In genomic region chr15:93595746-93596145, GRCm38 (mm10) we compare ENCODE assay signal across 8 mouse cellular contexts. TPM values are rescaled to one million over a fixed set of nuclear protein-coding genes. Genes with fewer than 3 reads are reported as not detected.
DNase-seq lines count a peak whose midpoint lies in the region; ATAC-seq lines count a peak whose summit lies in the region.

TSS of gene Prickle1 (minus strand) at chr15:93595891.

- H3K27ac ChIP-seq in forebrain, embryonic 12.5 days, result peak within 1 kb of the TSS; percentile 68
- peak within 1 kb of the TSS; percentile 96 for H3K27ac ChIP-seq in heart, embryonic 16.5 days (ENCODE audit: low read length)
- peak within 1 kb of the TSS; percentile 68 for H3K27ac ChIP-seq in liver, embryonic 15.5 days (replicated peaks)
- peak within 1 kb of the TSS; percentile 93 for H3K27ac ChIP-seq in neural tube, embryonic 13.5 days (replicated peaks)

- H3K27me3 ChIP-seq in forebrain, embryonic 12.5 days, result 0 out of 2 replicates have a peak, but pooled peaks cover 15% of the 10 kb centered on the region
- no peaks in the 10 kb centered on the region for H3K27me3 ChIP-seq in heart, embryonic 16.5 days (ENCODE audit: control insufficient read depth, insufficient read depth, low read length)
- peaks cover 19% of the 10 kb centered on the region for H3K27me3 ChIP-seq in liver, embryonic 15.5 days
- H3K27me3 ChIP-seq in neural tube, embryonic 13.5 days, result no peaks in the 10 kb centered on the region; the same call in 1 of the 2 replicates

- H3K9ac ChIP-seq in forebrain, embryonic 12.5 days, result peak within 1 kb of the TSS; percentile 80
- peak within 1 kb of the TSS; percentile 98 for H3K9ac ChIP-seq in heart, embryonic 16.5 days (ENCODE audit: low read length)
- H3K9ac ChIP-seq in liver, embryonic 15.5 days, result peak within 1 kb of the TSS; percentile 73
- peak within 1 kb of the TSS; percentile 92 for H3K9ac ChIP-seq in neural tube, embryonic 13.5 days

- H3K36me3 ChIP-seq in forebrain, embryonic 12.5 days (replicated peaks), result no peaks in the 10 kb centered on the region
- H3K36me3 ChIP-seq in heart, embryonic 16.5 days (ENCODE audit: control insufficient read depth, insufficient read depth), result no peaks in the 10 kb centered on the region
- H3K36me3 ChIP-seq in liver, embryonic 15.5 days (replicated peaks), result no peaks in the 10 kb centered on the region
- H3K36me3 ChIP-seq in neural tube, embryonic 13.5 days, result no peaks in the 10 kb centered on the region

- WGBS in forebrain, embryonic 12.5 days, result under 1% methylated on average over 59 of the region's 60 CpGs
- under 1% methylated on average over 56 of the region's 60 CpGs for WGBS in heart, embryonic 16.5 days
- WGBS in liver, embryonic 15.5 days (ENCODE audit: insufficient replicate concordance), result under 1% methylated on average over 59 of the region's 60 CpGs
- under 1% methylated on average over 44 of the region's 60 CpGs for WGBS in neural tube, embryonic 13.5 days

- peak; percentile 95 for ATAC-seq in forebrain, embryonic 12.5 days (ENCODE audit: low FRiP score)
- peak; percentile 84 for ATAC-seq in heart, embryonic 16.5 days (replicated peaks; ENCODE audit: extremely low read depth, insufficient read depth, low FRiP score)
- peak; percentile 86 for ATAC-seq in liver, embryonic 15.5 days (ENCODE audit: insufficient read depth)
- peak; percentile 95 for ATAC-seq in neural tube, embryonic 13.5 days (ENCODE audit: low read depth)

- H3K4me2 ChIP-seq in forebrain, embryonic 12.5 days, result peak within 1 kb of the TSS; percentile 97
- peak within 1 kb of the TSS; percentile 93 for H3K4me2 ChIP-seq in heart, embryonic 16.5 days (ENCODE audit: low read depth, low read length)
- peak within 1 kb of the TSS; percentile 98 for H3K4me2 ChIP-seq in liver, embryonic 15.5 days
- H3K4me2 ChIP-seq in neural tube, embryonic 13.5 days, result peak within 1 kb of the TSS; percentile 79

- H3K9me3 ChIP-seq in forebrain, embryonic 12.5 days, result no peaks in the 10 kb centered on the region
- no peaks in the 10 kb centered on the region for H3K9me3 ChIP-seq in heart, embryonic 16.5 days (replicated peaks; ENCODE audit: control insufficient read depth, low read length)
- no peaks in the 10 kb centered on the region for H3K9me3 ChIP-seq in liver, embryonic 15.5 days (replicated peaks)
- no peaks in the 10 kb centered on the region for H3K9me3 ChIP-seq in neural tube, embryonic 13.5 days

- peaks cover 37% of the 10 kb centered on the region for H3K4me1 ChIP-seq in forebrain, embryonic 12.5 days
- H3K4me1 ChIP-seq in heart, embryonic 16.5 days (ENCODE audit: control insufficient read depth, insufficient read depth, low read length), result peaks cover 27% of the 10 kb centered on the region
- H3K4me1 ChIP-seq in liver, embryonic 15.5 days (replicated peaks), result peaks cover 56% of the 10 kb centered on the region
- H3K4me1 ChIP-seq in neural tube, embryonic 13.5 days (replicated peaks), result peaks cover 45% of the 10 kb centered on the region

- H3K4me3 ChIP-seq in forebrain, embryonic 12.5 days (replicated peaks), result peak within 1 kb of the TSS; percentile 85
- H3K4me3 ChIP-seq in heart, embryonic 16.5 days (ENCODE audit: low read length), result peak within 1 kb of the TSS; percentile 93
- peak within 1 kb of the TSS; percentile 78 for H3K4me3 ChIP-seq in liver, embryonic 15.5 days (replicated peaks)
- peak within 1 kb of the TSS; percentile 84 for H3K4me3 ChIP-seq in neural tube, embryonic 13.5 days

- DNase-seq in CD8-positive naive resting alpha-beta T cell, adult 2 months (ENCODE audit: low read depth in 2 of 2, low spot score in 2 of 2), result peak; percentile 36 to 63
- peak; percentile 64 for DNase-seq in c-Kit-positive CD71-positive TER-119-negative erythroid progenitor cells, embryonic 14.5 days (ENCODE audit: low read depth)
- peak; percentile 86 to 95 for DNase-seq in kidney, postnatal 25 days
- peak; percentile 83 for DNase-seq in telencephalon, adult 2 months (ENCODE audit: low read depth, low spot score)

RNA-seq across cellular contexts. Expression of gene Prickle1, which starts in this region (rescaled TPM):
- 9.0 and 11.0 TPM in 2 replicates for polyA plus RNA-seq in forebrain, embryonic 12.5 days (2016; fragmentation: Nextera tagmentation; extraction: Ambion mirVana)
- 30.3 and 31.0 TPM in 2 replicates for polyA plus RNA-seq in heart, embryonic 16.5 days (2015; fragmentation: Nextera tagmentation; extraction: Ambion mirVana)
- polyA plus RNA-seq in liver, embryonic 15.5 days (2015; fragmentation: Nextera tagmentation; extraction: Ambion mirVana), result 2.6 and 3.5 TPM in 2 replicates
- 16.5 and 19.9 TPM in 2 replicates for polyA plus RNA-seq in neural tube, embryonic 13.5 days (2015; fragmentation: Nextera tagmentation; extraction: Ambion mirVana)

Comparison
In these comparisons a context has a peak if more than half of its experiments do, and no peak if none do; other contexts are left out.
1. Peak in every context shown above with its lines: DNase-seq, ATAC-seq, H3K4me3 ChIP-seq and H3K27ac ChIP-seq.